Mouse (Mus musculus): ENCODE results near the gene Padi4.

DNA sequence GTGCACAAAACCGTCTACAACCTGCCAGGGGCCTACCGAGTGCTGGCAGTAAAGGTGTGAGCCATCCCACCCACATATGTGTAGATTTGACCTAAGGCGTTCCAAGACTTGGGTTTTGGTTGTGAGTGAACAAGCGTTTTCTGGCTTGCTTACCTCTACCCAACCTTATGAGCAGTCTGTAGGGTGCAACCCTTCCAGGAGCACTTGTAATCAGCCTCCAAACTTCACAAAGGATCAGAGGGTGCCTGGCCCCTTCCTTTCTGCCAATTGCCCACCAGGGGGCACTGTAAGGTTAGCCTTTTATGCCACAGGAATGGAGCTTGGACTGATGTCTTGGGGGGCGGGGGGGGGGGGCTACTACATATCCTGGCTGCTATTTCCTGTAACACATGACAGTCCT, 50.2 kb downstream of the Padi4 start:
- no peak for TF ChIP-seq GATA1 (IDR thresholded peaks at IDR 0.05; ENCODE audit: borderline replicate concordance, low read length)
- TF ChIP-seq CTCF (IDR thresholded peaks at IDR 0.05; ENCODE audit: low read depth, low read length): peak; percentile 53
- TF ChIP-seq TAL1 (conservative IDR thresholded peaks at IDR 0.05; ENCODE audit: low read depth, low read length): no peak
- no peak for TF ChIP-seq GATA2 (IDR thresholded peaks at IDR 0.05; ENCODE audit: borderline replicate concordance, low read depth, low read length)

Measured in G1E (cell line).